Mouse (Mus musculus): ENCODE measurements around the gene Gas6.

DNA sequence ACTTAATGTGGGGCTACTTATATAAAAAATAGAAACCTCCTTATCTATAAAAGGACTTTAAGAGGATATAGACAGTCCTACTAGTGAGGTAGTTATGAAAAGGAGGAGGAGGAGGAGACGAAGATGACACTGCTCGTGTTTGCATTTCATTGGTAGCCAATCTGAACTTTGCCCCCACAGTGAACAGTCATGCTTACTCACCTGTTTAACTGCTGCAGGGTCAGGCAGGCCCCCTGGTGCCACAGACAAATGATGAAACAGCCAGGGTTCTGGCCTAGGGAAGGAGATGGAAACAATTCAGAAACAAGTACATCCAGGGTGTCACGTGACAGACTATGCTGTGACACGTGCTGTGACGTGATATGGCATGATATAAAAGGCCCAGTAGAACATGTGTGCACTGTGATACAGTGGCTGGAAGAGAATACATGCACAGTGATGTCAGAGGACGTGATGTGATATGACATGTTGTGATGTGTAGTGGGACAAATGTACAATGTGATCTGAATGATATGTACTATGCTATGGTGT, 42.5 kb downstream of the Gas6 start:
- TF ChIP-seq EP300 (IDR thresholded peaks at IDR 0.05; ENCODE audit: low read depth) (no peak), CTCF (IDR thresholded peaks at IDR 0.05; ENCODE audit: low read depth) (no peak)

Data from liver, postnatal 0 days (tissue).